ENCODE assay signal across 33 mouse cellular contexts in the genomic region with DNA sequence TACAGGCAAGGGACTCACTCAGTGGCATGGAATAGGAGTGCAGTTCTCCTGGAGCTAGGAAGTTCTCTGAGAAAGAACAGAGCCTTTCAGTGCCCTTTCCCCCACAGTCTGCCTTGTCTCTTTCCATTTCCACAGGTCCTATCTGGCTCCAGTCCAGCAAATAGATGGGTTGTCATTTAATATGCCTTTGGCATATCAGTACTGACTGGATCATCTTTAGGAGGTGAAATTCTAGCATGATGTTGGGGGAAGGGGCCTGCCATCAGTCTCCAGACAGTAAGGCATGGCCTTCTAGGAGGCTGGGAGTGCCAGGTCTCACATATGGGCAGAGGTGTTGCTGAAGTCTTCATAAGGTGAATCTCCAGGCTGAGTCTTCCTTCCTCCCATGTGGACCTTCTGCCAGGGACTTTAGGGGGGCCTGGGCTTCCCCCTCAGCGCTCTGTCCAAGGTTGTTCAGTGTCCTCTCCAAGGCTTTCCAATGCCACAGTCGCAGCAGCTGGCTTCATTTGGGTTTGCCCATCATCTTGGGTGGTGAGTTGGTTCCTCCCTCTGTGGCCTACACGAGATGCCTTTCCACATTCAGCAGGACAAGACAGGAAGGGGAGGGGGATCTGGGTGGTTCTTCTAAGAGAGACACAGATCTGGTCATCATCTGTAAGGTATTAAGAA. TPM values are rescaled to one million over a fixed set of nuclear protein-coding genes. Genes with fewer than 3 reads are reported as not detected.
DNase-seq lines count a peak whose midpoint lies in the region; ATAC-seq and TF ChIP-seq lines count a peak whose summit lies in the region.
"Had no signal": no experiment of that assay in that cellular context is flagged by ENCODE, and none has a peak within 500 bp of the region (broad histone marks: within the 10 kb centered on the region; RNA-seq: fewer than 3 reads in every experiment).

No protein-coding gene starts in this region.

- peak; percentile 10 to 31 for DNase-seq in heart, adult 2 months
- DNase-seq in heart, postnatal 14 days, result no peak
- DNase-seq in testis, postnatal 10 days (ENCODE audit: low spot score), result peak; percentile 27
- DNase-seq in testis, postnatal 14 days (ENCODE audit: low spot score), result no peak
- no peak for DNase-seq in heart, postnatal 0 days (ENCODE audit: low spot score)
- DNase-seq in skeletal muscle tissue, adult 2 months (ENCODE audit: low read depth, low spot score), result peak; percentile 76
- no peak for DNase-seq in kidney, adult 2 months
- no peak for DNase-seq in frontal cortex, postnatal 10 days (ENCODE audit: low spot score in 2 of 2)
- DNase-seq: adrenal gland, adult 2 months; cerebellum, adult 2 months; cerebellum, postnatal 36 days; gastrocnemius, postnatal 10 days; kidney, adult 9 months; kidney, postnatal 10 days; layer of hippocampus, postnatal 36 days; left cerebral cortex, postnatal 4 days; lung, embryonic 14.5 days; lung, postnatal 14 days; right cerebral cortex, adult 18-20 months had no signal

- H3K27ac ChIP-seq in heart, adult 2 months, result peak overlapping the region; percentile 80
- peak overlapping the region; percentile 98 for H3K27ac ChIP-seq in heart, postnatal 0 days (ENCODE audit: low read depth)
- H3K27ac ChIP-seq in kidney, adult 2 months (ENCODE audit: insufficient read depth, low read depth, low read length), result no peak overlapping the region
- H3K27ac ChIP-seq: forebrain, embryonic 15.5 days; hindbrain, embryonic 13.5 days; limb, embryonic 15.5 days; liver, embryonic 15.5 days; neural tube, embryonic 12.5 days had no signal

- no peaks in the 10 kb centered on the region for H3K9me3 ChIP-seq in heart, postnatal 0 days (replicated peaks; ENCODE audit: control insufficient read depth, low read length)
- H3K9me3 ChIP-seq: forebrain, embryonic 15.5 days; hindbrain, embryonic 13.5 days; limb, embryonic 15.5 days; liver, embryonic 15.5 days; neural tube, embryonic 12.5 days had no signal

- H3K4me2 ChIP-seq in heart, postnatal 0 days (ENCODE audit: low read depth, low read length), result peak overlapping the region; percentile 92
- H3K4me2 ChIP-seq: forebrain, embryonic 15.5 days; hindbrain, embryonic 13.5 days; limb, embryonic 15.5 days; liver, embryonic 15.5 days; lung, embryonic 14.5 days; neural tube, embryonic 12.5 days had no signal

- H3K4me3 ChIP-seq in heart, adult 2 months, result no peak overlapping the region
- no peak overlapping the region for H3K4me3 ChIP-seq in heart, postnatal 0 days (ENCODE audit: low read depth, low read length)
- no peak overlapping the region for H3K4me3 ChIP-seq in kidney, adult 2 months (ENCODE audit: insufficient read depth, low read depth, low read length)
- H3K4me3 ChIP-seq: forebrain, embryonic 15.5 days; hindbrain, embryonic 13.5 days; limb, embryonic 15.5 days; liver, embryonic 15.5 days; neural tube, embryonic 12.5 days had no signal

- no peaks in the 10 kb centered on the region for H3K27me3 ChIP-seq in heart, adult 2 months (ENCODE audit: control insufficient read depth, insufficient read depth, low read length)
- H3K27me3 ChIP-seq in heart, postnatal 0 days (ENCODE audit: control insufficient read depth, insufficient read depth, low read length), result no peaks in the 10 kb centered on the region
- no peaks in the 10 kb centered on the region for H3K27me3 ChIP-seq in kidney, adult 2 months (replicated peaks; ENCODE audit: control insufficient read depth, insufficient read depth, low read length)
- H3K27me3 ChIP-seq: forebrain, embryonic 15.5 days; hindbrain, embryonic 13.5 days; limb, embryonic 15.5 days; neural tube, embryonic 12.5 days had no signal

- H3K79me2 ChIP-seq in heart, adult 2 months (replicated peaks; ENCODE audit: control insufficient read depth, insufficient read depth, low read length), result peaks cover 2% of the 10 kb centered on the region

- peaks cover 39% of the 10 kb centered on the region for H3K4me1 ChIP-seq in heart, adult 2 months (ENCODE audit: control insufficient read depth, insufficient read depth, low read length)
- H3K4me1 ChIP-seq in heart, postnatal 0 days (ENCODE audit: control insufficient read depth, insufficient read depth), result peaks cover 54% of the 10 kb centered on the region
- no peaks in the 10 kb centered on the region for H3K4me1 ChIP-seq in kidney, adult 2 months (ENCODE audit: control insufficient read depth, insufficient read depth, low read length)

- no peak for TF ChIP-seq EP300 in heart, adult 2 months (IDR thresholded peaks at IDR 0.05; ENCODE audit: insufficient read depth, low read depth, low read length)
- no peak for TF ChIP-seq EP300 in heart, postnatal 0 days (IDR thresholded peaks at IDR 0.05; ENCODE audit: low read depth)

- no peak for TF ChIP-seq CTCF in heart, adult 2 months (IDR thresholded peaks at IDR 0.05)
- no peak for TF ChIP-seq CTCF in heart, postnatal 0 days (IDR thresholded peaks at IDR 0.05; ENCODE audit: low read depth)
- TF ChIP-seq CTCF in kidney, adult 2 months (conservative IDR thresholded peaks at IDR 0.05; ENCODE audit: insufficient read depth, insufficient read length, low read depth, low read length), result no peak

- TF ChIP-seq POLR2A in heart, adult 2 months (IDR thresholded peaks at IDR 0.05; ENCODE audit: insufficient read depth, low read depth, low read length), result no peak
- TF ChIP-seq POLR2A in kidney, adult 2 months (IDR thresholded peaks at IDR 0.05; ENCODE audit: low read depth, low read length), result no peak

- H3K9ac ChIP-seq in heart, adult 2 months (ENCODE audit: low read depth, low read length), result no peak overlapping the region
- peak overlapping the region; percentile 2; the same call in 1 of the 2 replicates for H3K9ac ChIP-seq in heart, postnatal 0 days (replicated peaks; ENCODE audit: low read depth, low read length)
- H3K9ac ChIP-seq: forebrain, embryonic 15.5 days; hindbrain, embryonic 13.5 days; limb, embryonic 15.5 days; liver, embryonic 15.5 days; lung, embryonic 14.5 days; neural tube, embryonic 12.5 days had no signal

- peaks cover 10% of the 10 kb centered on the region; the same call in 1 of the 2 replicates for H3K36me3 ChIP-seq in heart, adult 2 months (ENCODE audit: control insufficient read depth, insufficient read depth, low read length)
- H3K36me3 ChIP-seq in heart, postnatal 0 days (replicated peaks; ENCODE audit: control insufficient read depth, insufficient read depth, low read length), result no peaks in the 10 kb centered on the region; the same call in 1 of the 2 replicates
- no peaks in the 10 kb centered on the region for H3K36me3 ChIP-seq in kidney, adult 2 months (ENCODE audit: control insufficient read depth, insufficient read depth, low read length)
- H3K36me3 ChIP-seq: forebrain, embryonic 15.5 days; hindbrain, embryonic 13.5 days; limb, embryonic 15.5 days; liver, embryonic 15.5 days; neural tube, embryonic 12.5 days had no signal

- 46% methylated on average over 3 of the region's 3 CpGs for WGBS in heart, adult 2 months
- 51% methylated on average over 3 of the region's 3 CpGs for WGBS in heart, postnatal 0 days
- WGBS in kidney, adult 2 months, result 85% methylated on average over 3 of the region's 3 CpGs

- no peak for ATAC-seq in heart, postnatal 0 days (ENCODE audit: insufficient read depth, low read depth)
- ATAC-seq: activated CD4-positive, CD25-positive, alpha-beta regulatory T cell, adult 4 months; CD4-positive, CD25-positive, alpha-beta regulatory T cell, adult 4 months; forebrain, embryonic 15.5 days; intestine, embryonic 16.5 days; midbrain, embryonic 16.5 days had no signal

- intact Hi-C loops in heart, adult 2 months (cut with DNase I), result no loop called here
- intact Hi-C loops in heart, postnatal 14 days (cut with DNase I), result no loop called here

RNA-seq across cellular contexts. Expression of gene Lrrfip1, which starts 3.5 kb away (rescaled TPM):
- 10 to 100 TPM; 63.5 to 75.5 TPM for total RNA-seq in heart, adult 2 months (2021)
- 32.9 and 44.2 TPM in 2 replicates for polyA plus RNA-seq in heart, adult 2 months (2012; rRNA removed)
- 100 to 1,000 TPM; 101 to 109 TPM for total RNA-seq in heart, postnatal 14 days (2021)
- total RNA-seq in heart, postnatal 0 days (2014; rRNA removed; ENCODE audit: low replicate concordance), result 120 and 135 TPM in 2 replicates
- 140 and 168 TPM in 2 replicates for polyA plus RNA-seq in heart, postnatal 0 days (2015; fragmentation: Nextera tagmentation; extraction: Ambion mirVana)
- polyA plus RNA-seq in kidney, adult 2 months (2012; rRNA removed), result 9.4 and 11.4 TPM in 2 replicates

RNA-seq across cellular contexts. Expression of gene Rab17, which starts 32.5 kb away (rescaled TPM):
- total RNA-seq in heart, adult 2 months (2021), result 1 to 10 TPM; 1.7 to 2.6 TPM
- 1.4 and 2.3 TPM in 2 replicates for polyA plus RNA-seq in heart, adult 2 months (2012; rRNA removed)
- total RNA-seq in heart, postnatal 14 days (2021), result 1 to 10 TPM; 2.5 to 3.1 TPM
- total RNA-seq in heart, postnatal 0 days (2014; rRNA removed; ENCODE audit: low replicate concordance), result 7.1 and 8.4 TPM in 2 replicates
- polyA plus RNA-seq in heart, postnatal 0 days (2015; fragmentation: Nextera tagmentation; extraction: Ambion mirVana), result 5.1 and 5.6 TPM in 2 replicates
- polyA plus RNA-seq in kidney, adult 2 months (2012; rRNA removed), result 34.4 and 35.9 TPM in 2 replicates
- total RNA-seq: gastrocnemius, postnatal 10 days; layer of hippocampus, postnatal 36 days; left cerebral cortex, postnatal 4 days had no signal
- polyA plus RNA-seq: activated CD4-positive, CD25-positive, alpha-beta regulatory T cell, adult 4 months; CD4-positive, CD25-positive, alpha-beta regulatory T cell, adult 4 months; cerebellum, adult 2 months; neural tube, embryonic 12.5 days had no signal

RNA-seq across cellular contexts. Expression of gene Prlh, which starts 49.1 kb away (rescaled TPM):
- not detected for total RNA-seq in heart, adult 2 months (2021)
- not detected in 2 replicates for polyA plus RNA-seq in heart, adult 2 months (2012; rRNA removed)
- not detected for total RNA-seq in heart, postnatal 14 days (2021)
- not detected in 2 replicates for total RNA-seq in heart, postnatal 0 days (2014; rRNA removed; ENCODE audit: low replicate concordance)
- polyA plus RNA-seq in heart, postnatal 0 days (2015; fragmentation: Nextera tagmentation; extraction: Ambion mirVana), result not detected in 2 replicates
- not detected in 2 replicates for polyA plus RNA-seq in kidney, adult 2 months (2012; rRNA removed)
- total RNA-seq: adrenal gland, adult 2 months; adrenal gland, postnatal 4 days; gastrocnemius, postnatal 10 days; heart, adult 18-20 months; layer of hippocampus, postnatal 36 days; left cerebral cortex, postnatal 4 days had no signal
- polyA plus RNA-seq: activated CD4-positive, CD25-positive, alpha-beta regulatory T cell, adult 4 months; adrenal gland, adult 2 months; CD4-positive, CD25-positive, alpha-beta regulatory T cell, adult 4 months; embryonic facial prominence, embryonic 11.5 days; forebrain, embryonic 15.5 days; frontal cortex, adult 2 months; hindbrain, embryonic 13.5 days; intestine, embryonic 16.5 days; large intestine, adult 2 months; limb, embryonic 15.5 days; liver, embryonic 15.5 days; lung, embryonic 14.5 days; midbrain, embryonic 16.5 days; neural tube, embryonic 12.5 days had no signal

Comparison
In these comparisons a context has a peak if more than half of its experiments do, and no peak if none do; other contexts are left out.
1. DNase-seq: peak in heart, adult 2 months (2 of 2), testis, postnatal 10 days (single experiment) and skeletal muscle tissue, adult 2 months (single experiment); none in heart, postnatal 14 days (0 of 2), testis, postnatal 14 days (single experiment), heart, postnatal 0 days (single experiment), kidney, adult 2 months (single experiment) and frontal cortex, postnatal 10 days (0 of 2).